Mouse (Mus musculus): ENCODE data around the gene Akr1b3. TPM values are rescaled to one million over a fixed set of nuclear protein-coding genes. Genes with fewer than 3 reads are reported as not detected.

Gene Akr1b3
- polyA plus RNA-seq, 1 experiment from 2014 or later: 122 TPM

Other genes with a start within 250 kb of the Akr1b3 start
- 42.7 and 45.3 TPM in 2 replicates for gene Slc35b4, start 140.4 kb downstream of the Akr1b3 start, polyA plus RNA-seq (2015; fragmentation: Nextera tagmentation; extraction: Ambion mirVana)
- gene Akr1b8, start 36.6 kb upstream of the Akr1b3 start, polyA plus RNA-seq (2015; fragmentation: Nextera tagmentation; extraction: Ambion mirVana): 4.4 and 4.7 TPM in 2 replicates
- 15.0 and 18.6 TPM in 2 replicates for gene Akr1b10, start 66.7 kb upstream of the Akr1b3 start, polyA plus RNA-seq (2015; fragmentation: Nextera tagmentation; extraction: Ambion mirVana)
- 0.28 TPM in 1 of 2 replicates, not detected in the other for gene Akr1b7, start 94.9 kb upstream of the Akr1b3 start, polyA plus RNA-seq (2015; fragmentation: Nextera tagmentation; extraction: Ambion mirVana)
- gene Bpgm, start 158.7 kb upstream of the Akr1b3 start, polyA plus RNA-seq (2015; fragmentation: Nextera tagmentation; extraction: Ambion mirVana): 90.9 and 93.4 TPM in 2 replicates